Mouse (Mus musculus): Measurements from ENCODE around the gene Mmp8.

Gene Mmp8

GRCm38 (mm10) chr9:7593272-7593812, 35.1 kb downstream of the Mmp8 start:
- DNase-seq (ENCODE audit: low read depth, low spot score): no peak

- peak; percentile 96 for DNase-seq (ENCODE audit: low read depth, low spot score)
Measured at GRCm38 (mm10) chr9:7594816-7595540, 36.7 kb downstream of the Mmp8 start.

GRCm38 (mm10) chr9:7602982-7603742, 44.9 kb downstream of the Mmp8 start:
- DNase-seq (ENCODE audit: low read depth, low spot score): peak; percentile 77

GRCm38 (mm10) chr9:7604005-7604404, 45.7 kb downstream of the Mmp8 start:
- peak; percentile 39 for DNase-seq (ENCODE audit: low read depth, low spot score)

GRCm38 (mm10) chr9:7605638-7606037, 47.4 kb downstream of the Mmp8 start:
- DNase-seq (ENCODE audit: low read depth, low spot score): no peak

Data from brain, adult 2 months (tissue).